Mouse (Mus musculus) limb, embryonic 14.5 days (tissue): Measurements from ENCODE around the gene Ccdc174. TPM values are rescaled to one million over a fixed set of nuclear protein-coding genes. Genes with fewer than 3 reads are reported as not detected.

ENCODE experiments used
- ATAC-seq: fragments of 200-750 bp; cut with Nextera tagmentation; 2 replicates; pipeline ENCODE4 v1.8.0; 2017; ENCODE audit warnings: low read depth, moderate number of reproducible peaks, moderate TSS enrichment; ENCODE audit not compliant: low FRiP score
- DNase-seq: peaks from one replicate; pipeline ENCODE4 v3.0.0-alpha.2; 2015; ENCODE audit warnings: low spot score
- H3K27ac ChIP-seq: fragments of 300-500 bp; sonication (generic); replicated peaks from 2 replicates; pipeline ENCODE4 v1.5.1; 2014; ENCODE audit warnings: low read depth, mild to moderate bottlenecking, low read length, moderate library complexity, mixed read lengths
- H3K27me3 ChIP-seq: fragments of 300-500 bp; sonication (generic); 2 replicates; pipeline ENCODE4 v1.6.1; 2014; ENCODE audit warnings: low read length, mixed read lengths; ENCODE audit not compliant: control insufficient read depth, insufficient read depth
- H3K36me3 ChIP-seq: fragments of 300-500 bp; sonication (generic); 2 replicates; pipeline ENCODE4 v1.6.1; 2014; ENCODE audit warnings: mild to moderate bottlenecking, low read length, moderate library complexity, mixed read lengths; ENCODE audit not compliant: control insufficient read depth, insufficient read depth
- H3K4me1 ChIP-seq: fragments of 300-500 bp; sonication (generic); 2 replicates; pipeline ENCODE4 v1.6.1; 2014; ENCODE audit warnings: antibody characterized with exemption, low read length, mixed read lengths; ENCODE audit not compliant: control insufficient read depth, insufficient read depth
- H3K4me2 ChIP-seq: fragments of 300-500 bp; sonication (generic); replicated peaks from 2 replicates; pipeline ENCODE4 v1.6.1; 2014; ENCODE audit warnings: low read depth, mild to moderate bottlenecking, low read length, moderate library complexity; ENCODE audit not compliant: severe bottlenecking
- H3K4me3 ChIP-seq: fragments of 300-500 bp; sonication (generic); replicated peaks from 2 replicates; pipeline ENCODE4 v1.5.1; 2014; ENCODE audit warnings: low read length
- H3K9ac ChIP-seq: fragments of 300-500 bp; sonication (generic); 2 replicates; pipeline ENCODE4 v1.6.1; 2014; ENCODE audit warnings: mild to moderate bottlenecking, low read depth, low read length, moderate library complexity; ENCODE audit not compliant: severe bottlenecking
- H3K9me3 ChIP-seq: fragments of 300-500 bp; sonication (generic); 2 replicates; pipeline ENCODE4 v1.6.1; 2016; ENCODE audit warnings: low read length; ENCODE audit not compliant: control insufficient read depth
- POLR2A ChIP-seq: fragments of 200-500 bp; IDR thresholded peaks from 2 replicates; pipeline ENCODE4 v1.8.0; 2012; ENCODE audit warnings: inconsistent platforms, mild to moderate bottlenecking, moderate library complexity, borderline replicate concordance; ENCODE audit not compliant: insufficient read depth, insufficient read length; ENCODE audit errors: extremely low read depth
- WGBS: fragments of 180-500 bp; shearing (Covaris S2); extraction: QIAGEN DNeasy Blood & Tissue Kit; methylation state at CpG from one replicate; pipeline ENCODE4 v1.1.7; 2014; 5-methylcytosine and 5-hydroxymethylcytosine counted together
- polyA plus RNA-seq, 2 experiments: library from polyadenylated mRNA; depleted of rRNA in 1 of 2; stranded (reverse) in 1 of 2; unstranded in 1 of 2; fragments of >200 nt; fragmentation: Nextera tagmentation in 1 of 2; extraction: Ambion mirVana in 1 of 2; gene quantifications; 2 replicates each; pipeline versions ENCODE4 v1.2.1 to v1.2.3; 2012 to 2014

Gene Ccdc174
- polyA plus RNA-seq, 2 experiments, result 16.7 to 28.9 TPM

DNA sequence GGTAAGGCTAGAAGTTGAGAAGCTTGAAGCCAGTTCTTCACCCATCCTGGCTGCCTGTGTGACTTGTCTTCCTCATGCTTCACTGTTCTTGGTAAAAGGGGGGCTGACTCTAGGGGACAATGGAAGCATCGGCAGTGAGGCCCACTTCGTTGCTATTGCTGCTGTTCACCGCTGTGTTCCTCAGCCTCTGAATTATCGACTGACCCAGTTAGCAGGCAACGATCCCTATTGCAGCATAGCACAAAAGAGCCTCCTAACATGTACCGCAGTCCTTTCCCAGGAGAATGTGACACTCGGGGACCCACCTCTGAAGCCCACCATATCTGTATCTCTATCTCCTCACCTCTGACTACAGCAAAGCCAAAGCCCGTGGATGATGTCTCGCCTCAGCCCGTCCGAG is 39.9 kb downstream of the Ccdc174 start:
- no peaks in the 10 kb centered on the region for H3K36me3 ChIP-seq
- no peaks in the 10 kb centered on the region for H3K9me3 ChIP-seq
- TF ChIP-seq POLR2A, result no peak
- DNase-seq, result no peak
- H3K4me3 ChIP-seq, result no peak overlapping the region
- WGBS, result 87% methylated on average over 11 of the region's 11 CpGs
- no peak for ATAC-seq
- H3K4me1 ChIP-seq, result no peaks in the 10 kb centered on the region
- H3K4me2 ChIP-seq, result no peak overlapping the region
- H3K27ac ChIP-seq, result no peak overlapping the region
- no peaks in the 10 kb centered on the region for H3K27me3 ChIP-seq
- H3K9ac ChIP-seq, result no peak overlapping the region

DNA sequence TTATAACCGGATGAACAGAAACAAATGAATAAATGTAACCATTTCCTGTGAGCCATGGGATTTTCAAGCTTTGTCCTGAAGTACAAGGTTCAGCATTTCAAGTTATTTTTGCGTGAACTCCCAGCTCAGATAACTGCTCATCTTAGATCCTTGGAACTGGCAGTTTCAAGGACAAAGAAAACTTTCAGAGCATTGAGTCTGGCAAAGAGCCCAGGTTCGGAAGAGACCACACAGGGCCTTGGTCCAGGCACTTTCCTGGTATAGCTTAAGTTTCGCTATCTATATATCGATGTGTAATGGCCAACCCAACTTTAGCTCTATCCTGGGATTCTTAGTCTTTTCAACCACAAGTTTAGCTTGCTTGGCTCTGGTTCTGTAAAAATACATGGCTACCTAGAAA is 53.4 kb downstream of the Ccdc174 start:
- no peaks in the 10 kb centered on the region for H3K36me3 ChIP-seq
- no peak overlapping the region for H3K9ac ChIP-seq
- H3K27me3 ChIP-seq, result no peaks in the 10 kb centered on the region
- H3K27ac ChIP-seq, result no peak overlapping the region
- H3K9me3 ChIP-seq, result no peaks in the 10 kb centered on the region
- no peak overlapping the region for H3K4me2 ChIP-seq
- TF ChIP-seq POLR2A, result no peak
- ATAC-seq (no peak), DNase-seq (no peak)
- H3K4me3 ChIP-seq, result no peak overlapping the region
- 75% methylated on average over 5 of the region's 5 CpGs for WGBS
- no peaks in the 10 kb centered on the region; the same call in 1 of the 2 replicates for H3K4me1 ChIP-seq

DNA sequence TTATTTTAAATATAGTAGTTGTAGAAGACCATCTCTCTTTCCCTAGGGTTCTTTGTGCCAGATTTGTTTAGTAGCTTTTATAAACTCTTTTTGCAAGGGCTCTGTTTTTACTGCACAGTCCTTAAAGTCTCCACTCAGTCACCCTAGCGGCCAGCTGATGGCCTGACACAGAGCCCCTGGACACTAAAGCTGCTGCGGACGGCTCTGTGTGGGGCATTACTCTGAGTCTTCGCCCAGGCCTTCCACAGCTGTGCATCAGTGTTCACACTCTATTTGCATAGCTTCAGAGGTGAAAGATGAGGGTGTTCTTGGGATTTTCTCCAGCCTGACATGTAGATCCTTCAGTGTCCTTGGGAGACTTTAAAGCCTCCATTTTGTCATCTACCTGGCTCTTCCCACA is 60.6 kb downstream of the Ccdc174 start:
- no peak overlapping the region for H3K4me2 ChIP-seq
- no peaks in the 10 kb centered on the region for H3K4me1 ChIP-seq
- ATAC-seq (no peak), DNase-seq (no peak)
- no peak overlapping the region for H3K9ac ChIP-seq
- H3K4me3 ChIP-seq, result no peak overlapping the region
- no peaks in the 10 kb centered on the region for H3K9me3 ChIP-seq
- H3K36me3 ChIP-seq, result no peaks in the 10 kb centered on the region
- WGBS, result 53% methylated on average over 4 of the region's 4 CpGs
- H3K27me3 ChIP-seq, result no peaks in the 10 kb centered on the region
- TF ChIP-seq POLR2A, result no peak
- H3K27ac ChIP-seq, result no peak overlapping the region

DNA sequence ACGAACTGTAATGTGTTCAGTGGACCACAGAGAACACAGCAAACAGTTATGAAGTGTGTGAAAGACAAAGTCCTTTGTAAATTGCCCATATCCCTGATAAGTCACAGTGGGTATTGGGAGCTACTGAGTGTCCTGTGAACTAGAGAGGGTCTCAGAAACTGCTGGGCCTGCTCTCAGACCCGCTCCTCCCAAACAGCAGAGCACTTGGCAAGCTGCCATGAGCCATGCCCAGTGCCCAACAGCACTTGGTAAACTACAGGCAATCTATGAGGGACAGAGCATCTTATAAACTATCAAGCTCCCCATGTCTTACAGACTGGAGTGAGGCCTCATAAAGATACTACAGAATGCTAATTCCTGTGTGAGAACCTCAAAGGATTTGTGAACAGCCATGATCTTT is 70.6 kb downstream of the Ccdc174 start:
- no peak for ATAC-seq
- 56% methylated on average over 2 of the region's 2 CpGs for WGBS
- Histone ChIP-seq H3K4me3 (no peak overlapping the region), H3K4me1 (no peaks in the 10 kb centered on the region), H3K9me3 (no peaks in the 10 kb centered on the region), H3K36me3 (no peaks in the 10 kb centered on the region), H3K4me2 (no peak overlapping the region), H3K9ac (no peak overlapping the region), H3K27ac (no peak overlapping the region), H3K27me3 (no peaks in the 10 kb centered on the region)
- no peak for TF ChIP-seq POLR2A
- DNase-seq, result no peak

Other genes with a start within 250 kb of the Ccdc174 start
- 43.3 and 54.4 TPM in 2 replicates for gene Slc6a6, start 194.0 kb upstream of the Ccdc174 start, polyA plus RNA-seq (2012; rRNA removed)
- 41.2 and 44.2 TPM in 2 replicates for gene Slc6a6, start 194.0 kb upstream of the Ccdc174 start, polyA plus RNA-seq (2014; fragmentation: Nextera tagmentation; extraction: Ambion mirVana)
- 5.9 and 6.1 TPM in 2 replicates for gene Grip2, start 50.8 kb upstream of the Ccdc174 start, polyA plus RNA-seq (2012; rRNA removed)
- gene Grip2, start 50.8 kb upstream of the Ccdc174 start, polyA plus RNA-seq (2014; fragmentation: Nextera tagmentation; extraction: Ambion mirVana), result 1.4 and 2.8 TPM in 2 replicates
- 0.70 and 0.87 TPM in 2 replicates for gene 4930590J08Rik, start 24.8 kb downstream of the Ccdc174 start, polyA plus RNA-seq (2012; rRNA removed)
- gene 4930590J08Rik, start 24.8 kb downstream of the Ccdc174 start, polyA plus RNA-seq (2014; fragmentation: Nextera tagmentation; extraction: Ambion mirVana), result 0.43 and 0.91 TPM in 2 replicates
- 10.0 and 10.9 TPM in 2 replicates for gene Fgd5, start 100.8 kb downstream of the Ccdc174 start, polyA plus RNA-seq (2012; rRNA removed)
- gene Fgd5, start 100.8 kb downstream of the Ccdc174 start, polyA plus RNA-seq (2014; fragmentation: Nextera tagmentation; extraction: Ambion mirVana), result 8.1 and 8.5 TPM in 2 replicates
- 23.1 and 26.1 TPM in 2 replicates for gene Nr2c2, start 213.3 kb downstream of the Ccdc174 start, polyA plus RNA-seq (2012; rRNA removed)
- 27.1 and 35.3 TPM in 2 replicates for gene Nr2c2, start 213.3 kb downstream of the Ccdc174 start, polyA plus RNA-seq (2014; fragmentation: Nextera tagmentation; extraction: Ambion mirVana)